Mouse (Mus musculus): ENCODE data around the gene Padi2. TPM values are rescaled to one million over a fixed set of nuclear protein-coding genes. Genes with fewer than 3 reads are reported as not detected.

The Padi2 gene
- polyA plus RNA-seq, 1 experiment from 2014 or later, result 1.8 TPM

- 0 out of 2 replicates have a peak, but pooled peaks cover 6% of the 10 kb centered on the region for H3K27me3 ChIP-seq
- no peak overlapping the region for H3K4me3 ChIP-seq
- no peak for ATAC-seq (ENCODE audit: insufficient number of reproducible peaks, insufficient read depth, low FRiP score, low TSS enrichment, low read depth)
- H3K4me2 ChIP-seq, result no peak overlapping the region
- H3K36me3 ChIP-seq, result no peaks in the 10 kb centered on the region
- no peak overlapping the region for H3K27ac ChIP-seq
- H3K9ac ChIP-seq, result no peak overlapping the region
- WGBS, result 82% methylated on average over 8 of the region's 8 CpGs
- peaks cover 10% of the 10 kb centered on the region for H3K4me1 ChIP-seq
- peaks cover 10% of the 10 kb centered on the region; the same call in 1 of the 2 replicates for H3K9me3 ChIP-seq
Measured at GRCm38 (mm10) chr4:140871851-140872685, 34.1 kb upstream of the Padi2 start.

DNA sequence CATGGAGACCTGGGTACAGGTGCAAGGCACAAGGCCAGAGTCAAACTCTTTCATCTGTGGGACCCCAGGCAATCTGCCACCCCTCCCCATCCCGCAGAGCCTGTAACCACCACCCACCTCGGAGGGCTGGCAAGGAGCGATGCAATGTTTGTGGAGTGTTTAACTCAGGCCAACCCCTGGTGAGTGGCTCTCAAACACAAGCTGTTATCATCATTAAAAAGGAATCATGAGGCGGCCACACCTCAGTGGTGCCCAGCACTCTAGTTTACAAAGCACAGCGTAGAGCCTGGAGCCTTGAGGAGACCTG is 33.5 kb upstream of the Padi2 start:
- 84% methylated on average over 5 of the region's 5 CpGs for WGBS
- no peaks in the 10 kb centered on the region for H3K36me3 ChIP-seq
- no peak overlapping the region for H3K9ac ChIP-seq
- H3K27me3 ChIP-seq, result 0 out of 2 replicates have a peak, but pooled peaks cover 6% of the 10 kb centered on the region
- no peak overlapping the region for H3K27ac ChIP-seq
- H3K4me2 ChIP-seq, result no peak overlapping the region
- peaks cover 10% of the 10 kb centered on the region for H3K4me1 ChIP-seq
- no peak overlapping the region for H3K4me3 ChIP-seq
- no peak for ATAC-seq (ENCODE audit: insufficient number of reproducible peaks, insufficient read depth, low FRiP score, low TSS enrichment, low read depth)
- peaks cover 10% of the 10 kb centered on the region; the same call in 1 of the 2 replicates for H3K9me3 ChIP-seq

GRCm38 (mm10) chr4:140873011-140873410 is 33.1 kb upstream of the Padi2 start:
- Histone ChIP-seq H3K36me3 (no peaks in the 10 kb centered on the region), H3K4me3 (no peak overlapping the region), H3K9me3 (peaks cover 10% of the 10 kb centered on the region; the same call in 1 of the 2 replicates), H3K9ac (no peak overlapping the region), H3K4me2 (no peak overlapping the region), H3K4me1 (peaks cover 10% of the 10 kb centered on the region), H3K27me3 (0 out of 2 replicates have a peak, but pooled peaks cover 6% of the 10 kb centered on the region), H3K27ac (no peak overlapping the region)
- ATAC-seq (ENCODE audit: insufficient number of reproducible peaks, insufficient read depth, low FRiP score, low TSS enrichment, low read depth), result no peak
- 76% methylated on average over 11 of the region's 11 CpGs for WGBS

GRCm38 (mm10) chr4:140876161-140876560 is 30.0 kb upstream of the Padi2 start:
- Histone ChIP-seq H3K27ac (no peak overlapping the region), H3K27me3 (no peaks in the 10 kb centered on the region), H3K4me2 (no peak overlapping the region), H3K4me1 (no peaks in the 10 kb centered on the region), H3K9ac (no peak overlapping the region), H3K36me3 (no peaks in the 10 kb centered on the region), H3K9me3 (peaks cover 10% of the 10 kb centered on the region; the same call in 1 of the 2 replicates), H3K4me3 (no peak overlapping the region)
- 86% methylated on average over 8 of the region's 8 CpGs for WGBS
- ATAC-seq (ENCODE audit: insufficient number of reproducible peaks, insufficient read depth, low FRiP score, low TSS enrichment, low read depth), result no peak

- peaks cover 10% of the 10 kb centered on the region; the same call in 1 of the 2 replicates for H3K9me3 ChIP-seq
- H3K36me3 ChIP-seq, result no peaks in the 10 kb centered on the region
- H3K27me3 ChIP-seq, result no peaks in the 10 kb centered on the region
- no peaks in the 10 kb centered on the region for H3K4me1 ChIP-seq
- no peak for ATAC-seq (ENCODE audit: insufficient number of reproducible peaks, insufficient read depth, low FRiP score, low TSS enrichment, low read depth)
- H3K4me3 ChIP-seq, result no peak overlapping the region
- peak overlapping the region; percentile 21; the same call in 1 of the 2 replicates for H3K9ac ChIP-seq
- no peak overlapping the region for H3K27ac ChIP-seq
- no peak overlapping the region for H3K4me2 ChIP-seq
- 55% methylated on average over 6 of the region's 6 CpGs for WGBS
Measured at GRCm38 (mm10) chr4:140876681-140877080, 29.5 kb upstream of the Padi2 start.

DNA sequence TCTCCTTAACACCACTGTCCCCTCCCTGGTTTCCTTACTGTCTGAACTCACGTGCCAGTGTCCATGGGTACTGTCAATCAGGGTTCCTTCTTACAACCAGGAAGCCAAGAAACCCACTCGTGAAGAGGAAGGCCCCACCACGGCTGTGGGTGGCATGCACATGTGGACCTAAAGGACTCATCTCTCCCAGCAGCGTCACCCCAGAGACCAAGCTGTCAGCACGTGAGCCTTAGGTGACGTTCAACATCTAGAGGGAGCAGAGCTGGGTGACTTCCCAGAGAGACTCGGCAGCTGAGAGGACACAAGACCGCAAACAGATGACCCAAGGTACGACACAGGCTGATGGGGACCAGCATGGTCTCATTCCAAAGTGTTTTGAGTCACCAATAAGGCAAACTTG is 28.7 kb upstream of the Padi2 start:
- Histone ChIP-seq H3K9me3 (peaks cover 10% of the 10 kb centered on the region; the same call in 1 of the 2 replicates), H3K9ac (no peak overlapping the region), H3K4me2 (no peak overlapping the region), H3K27ac (no peak overlapping the region), H3K4me3 (no peak overlapping the region), H3K36me3 (no peaks in the 10 kb centered on the region), H3K27me3 (no peaks in the 10 kb centered on the region), H3K4me1 (no peaks in the 10 kb centered on the region)
- ATAC-seq (ENCODE audit: insufficient number of reproducible peaks, insufficient read depth, low FRiP score, low TSS enrichment, low read depth), result no peak
- 72% methylated on average over 9 of the region's 9 CpGs for WGBS

DNA sequence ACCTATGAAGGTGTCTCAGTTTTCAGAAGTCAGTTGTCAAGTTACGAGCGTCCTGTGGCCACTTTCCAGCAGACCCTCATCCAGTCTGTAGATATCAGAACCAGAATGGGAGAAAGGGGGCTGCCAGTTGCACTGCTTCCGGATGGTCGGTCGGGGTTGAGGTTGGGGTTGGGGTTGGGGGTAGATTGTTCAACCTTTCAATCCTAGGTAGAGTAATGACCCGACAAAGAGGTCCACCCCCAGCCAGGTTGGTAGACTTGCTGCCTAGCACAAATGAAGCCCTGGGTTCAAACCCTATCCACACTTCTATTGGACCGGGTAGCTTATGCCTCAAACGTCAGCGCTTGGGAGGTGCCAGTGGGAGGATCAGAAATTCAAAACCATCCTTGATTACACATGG is 27.5 kb upstream of the Padi2 start:
- no peak overlapping the region for H3K9ac ChIP-seq
- H3K27ac ChIP-seq, result no peak overlapping the region
- no peaks in the 10 kb centered on the region for H3K27me3 ChIP-seq
- H3K36me3 ChIP-seq, result no peaks in the 10 kb centered on the region
- H3K9me3 ChIP-seq, result peaks cover 10% of the 10 kb centered on the region; the same call in 1 of the 2 replicates
- 91% methylated on average over 9 of the region's 9 CpGs for WGBS
- no peak overlapping the region for H3K4me3 ChIP-seq
- H3K4me1 ChIP-seq, result no peaks in the 10 kb centered on the region
- no peak for ATAC-seq (ENCODE audit: insufficient number of reproducible peaks, insufficient read depth, low FRiP score, low TSS enrichment, low read depth)
- no peak overlapping the region for H3K4me2 ChIP-seq

DNA sequence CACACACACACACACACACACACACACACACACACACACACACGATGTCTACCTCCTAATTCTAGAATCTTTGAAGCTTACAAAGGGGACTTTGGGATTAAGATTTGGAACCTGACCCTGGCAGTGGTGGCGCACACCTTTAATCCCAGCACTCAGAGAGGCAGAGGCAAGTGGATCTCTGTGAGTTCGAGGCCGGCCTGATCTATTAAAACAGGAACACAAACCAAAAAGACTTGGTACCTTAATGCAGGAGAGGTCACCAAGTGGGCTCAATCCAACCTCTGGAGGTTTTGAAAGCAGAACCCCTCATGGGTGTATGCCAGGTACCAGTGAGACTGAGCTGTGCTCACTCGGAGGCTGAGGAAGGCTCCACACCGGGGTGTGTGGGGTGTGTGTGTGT is 27.0 kb upstream of the Padi2 start:
- no peak overlapping the region for H3K4me3 ChIP-seq
- no peaks in the 10 kb centered on the region for H3K36me3 ChIP-seq
- no peaks in the 10 kb centered on the region for H3K4me1 ChIP-seq
- no peak overlapping the region for H3K4me2 ChIP-seq
- H3K9ac ChIP-seq, result no peak overlapping the region
- 89% methylated on average over 6 of the region's 6 CpGs for WGBS
- no peak overlapping the region for H3K27ac ChIP-seq
- H3K27me3 ChIP-seq, result no peaks in the 10 kb centered on the region
- H3K9me3 ChIP-seq, result peaks cover 6% of the 10 kb centered on the region; the same call in 1 of the 2 replicates
- no peak for ATAC-seq (ENCODE audit: insufficient number of reproducible peaks, insufficient read depth, low FRiP score, low TSS enrichment, low read depth)

GRCm38 (mm10) chr4:140879739-140880138 is 26.4 kb upstream of the Padi2 start:
- no peaks in the 10 kb centered on the region for H3K9me3 ChIP-seq
- no peak overlapping the region for H3K27ac ChIP-seq
- no peaks in the 10 kb centered on the region for H3K27me3 ChIP-seq
- no peak for ATAC-seq (ENCODE audit: insufficient number of reproducible peaks, insufficient read depth, low FRiP score, low TSS enrichment, low read depth)
- 63% methylated on average over 4 of the region's 4 CpGs for WGBS
- no peak overlapping the region for H3K4me3 ChIP-seq
- no peak overlapping the region for H3K4me2 ChIP-seq
- H3K9ac ChIP-seq, result no peak overlapping the region
- H3K36me3 ChIP-seq, result no peaks in the 10 kb centered on the region
- H3K4me1 ChIP-seq, result no peaks in the 10 kb centered on the region

GRCm38 (mm10) chr4:140880207-140880606 is 25.9 kb upstream of the Padi2 start:
- Histone ChIP-seq H3K9me3 (no peaks in the 10 kb centered on the region), H3K4me1 (no peaks in the 10 kb centered on the region), H3K4me2 (no peak overlapping the region), H3K27me3 (no peaks in the 10 kb centered on the region), H3K4me3 (no peak overlapping the region), H3K9ac (no peak overlapping the region), H3K27ac (no peak overlapping the region), H3K36me3 (no peaks in the 10 kb centered on the region)
- 80% methylated on average over 3 of the region's 3 CpGs for WGBS
- no peak for ATAC-seq (ENCODE audit: insufficient number of reproducible peaks, insufficient read depth, low FRiP score, low TSS enrichment, low read depth)

DNA sequence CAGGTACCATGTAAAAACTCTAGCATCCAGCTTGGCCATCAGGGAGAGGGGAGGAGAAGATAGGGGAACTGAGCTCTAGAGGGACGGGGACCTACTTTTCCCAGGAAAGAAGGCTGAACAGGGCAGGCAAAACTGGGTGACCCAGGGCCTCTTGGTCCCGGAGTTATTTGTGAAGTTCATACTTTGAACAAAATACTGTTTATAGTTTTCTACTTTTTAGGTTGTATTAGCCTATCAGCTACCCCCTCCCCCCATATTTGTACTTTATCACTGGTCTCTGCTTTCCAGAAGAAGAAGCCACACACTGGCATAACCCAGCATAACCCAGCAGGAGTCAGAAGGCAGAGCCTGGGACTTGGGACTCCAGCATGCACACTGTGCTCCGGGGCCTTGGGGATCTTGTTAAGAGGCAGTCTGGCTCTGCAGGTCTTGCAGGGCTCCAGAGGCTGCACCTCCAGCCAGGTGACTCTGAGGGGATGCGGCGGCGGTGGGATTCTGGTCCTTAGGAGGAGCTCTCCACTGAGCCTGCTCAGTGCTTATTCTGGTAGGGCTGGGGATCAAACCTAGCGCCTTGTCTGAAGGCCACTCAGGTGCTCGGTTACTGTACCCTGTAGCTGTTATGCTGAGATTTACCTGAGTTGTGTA is 25.0 kb upstream of the Padi2 start:
- WGBS, result 87% methylated on average over 8 of the region's 8 CpGs
- Histone ChIP-seq H3K4me2 (no peak overlapping the region), H3K4me1 (no peaks in the 10 kb centered on the region), H3K9ac (no peak overlapping the region), H3K9me3 (no peaks in the 10 kb centered on the region), H3K27ac (no peak overlapping the region), H3K36me3 (no peaks in the 10 kb centered on the region), H3K27me3 (no peaks in the 10 kb centered on the region), H3K4me3 (no peak overlapping the region)
- no peak for ATAC-seq (ENCODE audit: insufficient number of reproducible peaks, insufficient read depth, low FRiP score, low TSS enrichment, low read depth)

GRCm38 (mm10) chr4:140881771-140882170 is 24.4 kb upstream of the Padi2 start:
- H3K36me3 ChIP-seq, result no peaks in the 10 kb centered on the region
- no peaks in the 10 kb centered on the region for H3K9me3 ChIP-seq
- no peak overlapping the region for H3K4me3 ChIP-seq
- H3K4me2 ChIP-seq, result no peak overlapping the region
- H3K4me1 ChIP-seq, result no peaks in the 10 kb centered on the region
- 88% methylated on average over 13 of the region's 13 CpGs for WGBS
- no peak overlapping the region for H3K9ac ChIP-seq
- no peaks in the 10 kb centered on the region for H3K27me3 ChIP-seq
- ATAC-seq (ENCODE audit: insufficient number of reproducible peaks, insufficient read depth, low FRiP score, low TSS enrichment, low read depth), result no peak
- no peak overlapping the region for H3K27ac ChIP-seq
